Mouse (Mus musculus) forebrain, embryonic 14.5 days (tissue): ENCODE measurements at regions not wholly inside any gene's neighbourhood (a gene's known extent, or its start where the extent isn't known, plus 50 kb on each side); places are given as distances from the start of the nearest gene placed in this dataset.

Experiments
- ATAC-seq: fragments of 200-750 bp; cut with Nextera tagmentation; 2 replicates; pipeline ENCODE4 v1.8.0; 2017; ENCODE audit warnings: mild to moderate bottlenecking, moderate library complexity
- DNase-seq: peaks from one replicate; pipeline ENCODE4 v3.0.0-alpha.2; 2015; ENCODE audit warnings: low spot score
- H3K27ac ChIP-seq: fragments of 300-500 bp; sonication (generic); 2 replicates; pipeline ENCODE4 v1.5.1; 2014; ENCODE audit warnings: low read depth, mild to moderate bottlenecking, control low read depth, low read length, moderate library complexity
- H3K27me3 ChIP-seq: fragments of 300-500 bp; sonication (generic); replicated peaks from 2 replicates; pipeline ENCODE4 v1.6.1; 2014; ENCODE audit warnings: low read length, control low read depth, mixed read lengths; ENCODE audit not compliant: control insufficient read depth, insufficient read depth
- H3K36me3 ChIP-seq: fragments of 300-500 bp; sonication (generic); 2 replicates; pipeline ENCODE4 v1.6.1; 2014; ENCODE audit warnings: low read length, control low read depth; ENCODE audit not compliant: control insufficient read depth, insufficient read depth
- H3K4me1 ChIP-seq: fragments of 300-500 bp; sonication (generic); 2 replicates; pipeline ENCODE4 v1.6.1; 2014; ENCODE audit warnings: antibody characterized with exemption, low read length, control low read depth; ENCODE audit not compliant: control insufficient read depth, insufficient read depth
- H3K4me2 ChIP-seq: fragments of 300-500 bp; sonication (generic); 2 replicates; pipeline ENCODE4 v1.6.1; 2014; ENCODE audit warnings: mild to moderate bottlenecking, control low read depth, low read length
- H3K4me3 ChIP-seq: fragments of 300-500 bp; sonication (generic); 2 replicates; pipeline ENCODE4 v1.5.1; 2014; ENCODE audit warnings: low read depth, low read length, control low read depth
- H3K9ac ChIP-seq: fragments of 300-500 bp; sonication (generic); 2 replicates; pipeline ENCODE4 v1.6.1; 2014; ENCODE audit warnings: mild to moderate bottlenecking, low read length, control low read depth, moderate library complexity
- H3K9me3 ChIP-seq: fragments of 300-500 bp; sonication (generic); replicated peaks from 2 replicates; pipeline ENCODE4 v1.6.1; 2016; ENCODE audit warnings: low read length, control low read depth, mixed read lengths; ENCODE audit not compliant: control insufficient read depth
- WGBS: fragments of 180-500 bp; shearing (Covaris S2); extraction: QIAGEN DNeasy Blood & Tissue Kit; methylation state at CpG from one replicate; pipeline ENCODE4 v1.1.7; 2014; 5-methylcytosine and 5-hydroxymethylcytosine counted together

DNA sequence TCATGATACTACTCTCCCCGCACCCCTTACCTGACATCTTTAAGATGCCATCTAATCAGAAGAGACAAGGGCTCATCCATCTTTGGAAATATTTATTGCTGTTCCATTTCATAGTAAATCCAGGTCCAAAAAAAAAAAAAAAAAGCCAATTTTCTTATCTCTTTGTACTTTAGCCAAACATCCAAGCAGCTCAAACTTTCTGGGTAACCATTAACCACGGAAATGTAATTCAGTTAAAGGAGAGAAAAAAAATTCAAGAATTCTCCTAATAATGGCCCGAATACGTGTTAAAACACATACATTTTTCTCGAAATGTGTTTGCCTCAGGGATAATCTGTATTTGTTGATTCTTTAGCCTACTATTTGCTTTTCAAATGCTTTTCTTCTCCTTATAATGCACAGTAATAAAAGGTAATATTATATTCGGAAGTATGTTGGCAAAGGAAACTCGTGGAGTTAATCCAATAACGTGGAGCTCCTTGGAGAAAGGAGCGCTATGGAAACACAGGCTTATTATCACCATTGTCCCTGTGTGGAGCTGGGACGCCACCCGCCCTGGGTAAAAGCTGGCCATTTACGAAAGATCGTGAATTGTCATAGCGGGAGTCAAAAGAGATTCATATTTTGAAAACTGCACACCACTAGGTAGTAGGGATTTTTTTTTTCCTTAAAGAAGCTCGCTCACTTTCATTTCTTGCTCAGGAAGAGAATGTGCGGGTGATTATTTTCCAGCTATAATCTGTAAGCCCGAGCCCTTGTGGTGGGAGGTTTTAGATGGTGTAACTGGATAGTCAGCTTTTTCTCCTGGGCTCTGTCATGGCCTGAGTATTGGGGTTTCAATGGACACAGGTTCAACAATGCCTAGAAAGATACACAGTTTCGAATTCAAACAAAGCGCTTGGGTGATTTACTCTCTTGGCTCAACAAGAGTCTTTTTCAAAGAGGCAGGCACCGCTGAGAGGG, 108.4 kb upstream of the Psmd7 start:
- 70% methylated on average over 20 of the region's 20 CpGs for WGBS
- Histone ChIP-seq H3K9me3 (no peaks in the 10 kb centered on the region), H3K27me3 (no peaks in the 10 kb centered on the region), H3K9ac (no peak overlapping the region), H3K4me2 (no peak overlapping the region), H3K27ac (no peak overlapping the region), H3K4me3 (no peak overlapping the region), H3K4me1 (peaks cover 3% of the 10 kb centered on the region; the same call in 1 of the 2 replicates), H3K36me3 (no peaks in the 10 kb centered on the region)
- ATAC-seq: no peak
- no peak for DNase-seq

DNA sequence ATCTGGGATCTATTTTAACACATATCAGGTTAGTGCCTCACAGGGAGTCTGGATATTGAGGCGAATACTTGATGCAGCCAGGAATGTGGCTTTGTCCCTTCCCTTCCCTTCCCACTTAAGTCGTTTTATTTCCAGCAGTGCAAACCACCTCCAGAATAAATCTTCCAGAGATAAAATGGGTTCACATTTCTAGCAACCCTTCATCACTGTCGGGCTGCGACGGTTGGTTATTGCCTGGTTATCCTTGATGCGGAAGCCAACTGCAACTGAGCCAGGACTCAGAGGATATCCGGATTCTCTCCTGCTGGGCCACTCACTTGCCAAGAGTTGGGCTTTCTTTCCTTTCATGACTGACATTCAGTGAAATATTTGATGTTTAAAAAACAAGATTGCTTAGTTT, 111.0 kb upstream of the Psmd7 start:
- Histone ChIP-seq H3K4me3 (no peak overlapping the region), H3K27me3 (no peaks in the 10 kb centered on the region), H3K9ac (no peak overlapping the region), H3K27ac (peak overlapping the region; percentile 44; the same call in 1 of the 2 replicates), H3K4me1 (peaks cover 3% of the 10 kb centered on the region; the same call in 1 of the 2 replicates), H3K4me2 (peak overlapping the region; percentile 14; the same call in 1 of the 2 replicates), H3K9me3 (no peaks in the 10 kb centered on the region), H3K36me3 (no peaks in the 10 kb centered on the region)
- peak; percentile 54 for DNase-seq
- 31% methylated on average over 7 of the region's 7 CpGs for WGBS
- no peak for ATAC-seq

DNA sequence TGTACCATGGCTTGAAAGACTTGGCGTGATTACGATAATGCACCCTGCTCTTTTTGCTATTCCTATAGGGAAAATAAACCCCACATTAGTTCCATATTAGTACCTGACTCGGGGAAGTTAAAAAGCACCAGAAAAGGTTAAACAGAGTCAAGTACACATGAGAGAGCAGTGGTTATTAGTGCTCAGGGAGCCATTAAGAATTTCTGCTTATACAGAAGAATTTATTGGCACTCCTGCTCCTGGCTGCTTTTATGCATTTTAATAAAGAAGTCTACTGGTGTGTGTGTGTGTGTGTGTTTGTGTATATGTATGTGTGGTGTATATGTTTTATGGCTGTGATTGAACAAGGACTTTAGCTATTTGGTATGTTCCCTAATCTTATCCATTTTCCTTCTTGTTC, 111.5 kb upstream of the Psmd7 start:
- peaks cover 3% of the 10 kb centered on the region; the same call in 1 of the 2 replicates for H3K4me1 ChIP-seq
- WGBS: 71% methylated on average over 3 of the region's 3 CpGs
- H3K27ac ChIP-seq: no peak overlapping the region

DNA sequence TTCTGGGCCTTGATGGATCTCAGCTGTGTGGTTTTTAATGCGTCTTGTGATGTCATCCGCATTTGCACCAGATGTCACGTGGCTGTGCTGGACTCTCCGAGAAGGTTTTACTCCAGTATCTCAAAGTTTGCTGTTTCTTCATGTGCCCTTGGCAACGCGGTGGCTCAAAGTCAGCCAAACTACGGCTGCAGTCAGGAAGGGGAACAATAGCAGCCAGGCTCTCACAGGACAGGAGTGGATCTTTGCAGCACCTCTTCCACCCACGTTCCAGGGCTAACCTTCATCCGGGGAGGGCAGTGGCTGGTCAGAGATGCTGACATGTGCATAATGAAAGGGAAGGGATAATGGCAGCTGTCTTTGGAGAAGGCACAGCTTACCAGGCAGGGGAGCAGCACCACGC, 127.6 kb upstream of the Psmd7 start:
- Histone ChIP-seq H3K27me3 (no peaks in the 10 kb centered on the region), H3K4me3 (no peak overlapping the region), H3K4me1 (no peaks in the 10 kb centered on the region), H3K9ac (no peak overlapping the region), H3K4me2 (no peak overlapping the region), H3K36me3 (no peaks in the 10 kb centered on the region), H3K27ac (no peak overlapping the region), H3K9me3 (no peaks in the 10 kb centered on the region)
- ATAC-seq: no peak
- DNase-seq: no peak
- 86% methylated on average over 10 of the region's 10 CpGs for WGBS

More for the DNA sequence above, 111.5 kb upstream of the Psmd7 start:
- DNase-seq (no peak), ATAC-seq (no peak)
- Histone ChIP-seq H3K4me2 (no peak overlapping the region), H3K9me3 (no peaks in the 10 kb centered on the region), H3K4me3 (no peak overlapping the region), H3K9ac (no peak overlapping the region), H3K27me3 (no peaks in the 10 kb centered on the region), H3K36me3 (no peaks in the 10 kb centered on the region)

DNA sequence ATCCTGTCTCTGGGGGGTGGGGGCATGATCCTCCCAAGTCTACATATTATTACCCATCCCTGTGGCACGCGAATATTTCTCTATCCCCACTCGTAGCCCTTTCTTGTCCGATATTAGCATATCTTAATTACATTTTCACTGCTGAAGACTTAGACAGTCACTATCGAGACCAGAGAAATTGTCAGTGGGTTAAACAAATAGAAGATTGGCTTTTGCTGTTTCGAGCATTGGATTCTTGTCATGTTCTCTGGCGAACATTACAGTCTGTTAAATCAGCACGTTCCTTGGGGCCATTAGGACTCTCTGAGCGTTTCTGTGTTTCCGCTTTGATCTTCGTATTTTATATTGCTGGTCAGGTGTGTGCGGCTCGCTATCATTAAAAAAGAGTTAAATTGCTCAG, 129.6 kb upstream of the Psmd7 start:
- Histone ChIP-seq H3K27me3 (no peaks in the 10 kb centered on the region), H3K27ac (no peak overlapping the region), H3K9me3 (no peaks in the 10 kb centered on the region), H3K4me1 (no peaks in the 10 kb centered on the region), H3K4me3 (no peak overlapping the region), H3K36me3 (no peaks in the 10 kb centered on the region), H3K4me2 (no peak overlapping the region), H3K9ac (no peak overlapping the region)
- DNase-seq (no peak), ATAC-seq (no peak)
- WGBS: 90% methylated on average over 13 of the region's 13 CpGs

DNA sequence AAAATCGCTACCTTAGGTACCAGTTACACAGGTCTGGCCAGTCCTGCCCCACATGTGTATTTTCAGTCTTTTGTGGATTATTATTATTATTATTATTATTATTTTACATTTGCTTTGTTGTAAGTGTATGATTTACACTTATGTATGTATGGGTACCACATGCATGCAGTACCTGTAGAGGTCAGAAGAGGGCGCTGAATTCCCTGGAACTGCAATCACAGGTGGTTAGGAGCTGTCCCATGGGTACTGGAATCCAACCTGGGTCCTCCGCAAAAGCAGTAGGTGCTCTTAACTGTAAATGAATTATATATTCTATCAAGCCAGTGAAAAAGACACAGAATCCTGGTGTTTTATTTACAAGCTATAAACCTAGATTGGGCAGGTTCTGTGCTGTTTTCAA, 131.4 kb upstream of the Psmd7 start:
- Histone ChIP-seq H3K9ac (no peak overlapping the region), H3K9me3 (no peaks in the 10 kb centered on the region), H3K4me1 (no peaks in the 10 kb centered on the region), H3K27ac (no peak overlapping the region), H3K27me3 (no peaks in the 10 kb centered on the region), H3K4me3 (no peak overlapping the region), H3K4me2 (no peak overlapping the region), H3K36me3 (no peaks in the 10 kb centered on the region)
- ATAC-seq: no peak
- 70% methylated on average over 3 of the region's 3 CpGs for WGBS
- no peak for DNase-seq

DNA sequence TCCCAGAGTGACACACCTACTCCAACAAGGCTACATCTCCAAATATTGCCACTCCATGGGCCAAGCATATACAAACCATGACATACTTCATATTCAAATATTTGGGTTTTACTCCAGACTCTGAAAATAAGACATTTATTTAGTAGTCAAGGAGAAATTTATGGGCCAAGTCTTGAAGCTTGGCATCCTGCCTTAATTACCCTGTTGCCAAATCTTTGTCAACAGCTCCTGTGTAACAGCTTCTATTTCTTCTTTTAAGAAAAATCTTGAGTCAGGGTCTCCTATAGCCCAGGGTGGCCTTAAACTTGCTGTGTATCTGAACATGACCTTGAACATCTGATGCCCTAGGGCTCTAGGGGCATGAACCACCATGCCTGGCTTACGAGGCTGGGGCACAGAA, 138.5 kb upstream of the Psmd7 start:
- Histone ChIP-seq H3K4me3 (no peak overlapping the region), H3K36me3 (no peaks in the 10 kb centered on the region), H3K9ac (no peak overlapping the region), H3K9me3 (no peaks in the 10 kb centered on the region), H3K27ac (no peak overlapping the region), H3K4me1 (no peaks in the 10 kb centered on the region), H3K4me2 (no peak overlapping the region), H3K27me3 (no peaks in the 10 kb centered on the region)
- WGBS: 94% methylated on average over 1 of the region's 1 CpGs
- ATAC-seq: no peak
- peak; percentile 31 for DNase-seq

DNA sequence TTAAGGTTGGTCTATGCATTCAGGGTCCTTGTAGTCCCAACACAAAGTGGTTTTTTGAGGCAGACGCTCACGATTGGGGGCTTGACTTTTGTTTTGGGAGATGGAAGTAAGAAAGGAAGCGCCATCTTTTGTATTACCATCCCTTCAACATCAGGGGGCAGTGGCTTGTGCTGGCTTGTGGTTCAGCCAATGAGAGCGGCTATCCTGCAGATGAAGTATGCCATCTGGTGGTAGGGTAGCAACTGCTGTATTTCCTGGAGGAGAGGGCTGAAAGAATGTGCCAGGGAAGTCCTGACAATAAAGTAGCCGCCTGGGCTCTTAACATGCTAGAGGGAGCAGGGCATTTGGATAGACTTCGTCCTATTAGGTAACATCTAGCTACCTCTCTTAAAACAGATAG, 139.0 kb upstream of the Psmd7 start:
- Histone ChIP-seq H3K4me1 (no peaks in the 10 kb centered on the region), H3K27me3 (no peaks in the 10 kb centered on the region), H3K36me3 (no peaks in the 10 kb centered on the region), H3K9me3 (no peaks in the 10 kb centered on the region), H3K4me3 (no peak overlapping the region), H3K4me2 (no peak overlapping the region), H3K9ac (no peak overlapping the region), H3K27ac (no peak overlapping the region)
- 95% methylated on average over 6 of the region's 6 CpGs for WGBS
- DNase-seq (no peak), ATAC-seq (no peak)

DNA sequence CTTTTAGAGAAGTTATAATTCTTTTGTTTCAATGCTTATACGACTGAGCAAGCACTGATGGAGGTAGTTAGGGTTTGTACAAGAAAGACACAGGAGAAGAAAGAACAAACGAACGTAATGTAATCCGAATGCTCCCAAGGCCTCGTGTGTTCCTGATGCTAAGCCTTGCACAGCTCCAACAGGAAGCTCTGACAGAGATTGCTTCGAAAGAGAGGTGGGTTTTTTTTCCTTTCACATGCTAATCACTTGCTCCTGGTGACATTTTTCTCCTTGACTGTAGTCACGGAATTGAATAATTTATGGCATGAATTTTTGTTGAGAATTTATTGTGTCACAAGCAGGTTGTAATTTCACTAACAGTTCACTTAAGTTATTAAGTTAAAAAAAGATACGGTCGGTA, 150.8 kb upstream of the Psmd7 start:
- Histone ChIP-seq H3K9me3 (0 out of 2 replicates have a peak, but pooled peaks cover 3% of the 10 kb centered on the region), H3K36me3 (no peaks in the 10 kb centered on the region), H3K27ac (no peak overlapping the region), H3K27me3 (no peaks in the 10 kb centered on the region), H3K4me3 (no peak overlapping the region), H3K9ac (no peak overlapping the region), H3K4me2 (no peak overlapping the region), H3K4me1 (no peaks in the 10 kb centered on the region)
- ATAC-seq (no peak), DNase-seq (peak; percentile 27)
- 60% methylated on average over 9 of the region's 9 CpGs for WGBS
